Mouse (Mus musculus): ENCODE measurements at regions not wholly inside any gene's neighbourhood (a gene's known extent, or its start where the extent isn't known, plus 50 kb on each side); places are given as distances from the start of the nearest gene placed in this dataset.

DNA sequence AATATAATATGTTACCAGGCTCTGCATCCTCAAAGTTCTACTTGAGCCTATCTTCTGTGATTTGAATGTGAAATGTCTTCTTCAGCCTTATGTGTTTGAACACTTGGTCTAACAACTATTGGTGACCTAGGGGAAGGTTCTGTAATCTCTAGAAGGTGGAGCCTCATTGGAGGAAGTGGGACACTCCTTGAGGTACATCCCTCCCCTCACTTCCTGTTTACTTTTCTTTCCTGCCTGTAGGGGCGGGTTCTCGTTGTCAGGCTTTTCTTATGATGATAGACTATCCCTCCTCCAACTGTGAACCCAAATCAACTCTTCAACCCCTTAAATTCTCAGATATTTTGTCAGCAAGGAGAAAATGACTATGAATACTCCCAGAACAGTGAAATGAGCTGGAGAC lies 448.8 kb upstream of the Nrp1 start:
- ATAC-seq: peak; percentile 89

DNA sequence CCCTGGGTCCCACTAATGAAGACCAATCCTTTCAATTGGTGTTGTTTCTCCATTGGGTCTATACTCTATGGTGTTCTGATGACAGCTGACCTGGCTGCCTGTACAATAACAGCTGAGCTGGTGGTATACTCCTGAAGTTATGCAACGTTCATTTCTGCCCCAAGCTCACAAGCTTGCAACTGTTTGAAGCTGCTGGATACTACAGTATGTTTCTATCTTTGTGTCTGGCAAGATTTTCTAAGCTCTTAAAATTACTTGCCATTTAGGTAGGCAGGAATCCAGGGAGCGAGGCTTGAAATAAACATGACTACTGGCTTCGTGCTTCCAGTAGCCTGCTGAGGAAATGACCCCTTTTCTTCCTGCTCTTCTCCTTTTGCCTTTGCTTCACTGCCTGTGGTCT lies 444.3 kb upstream of the Nrp1 start:
- no peak for ATAC-seq

DNA sequence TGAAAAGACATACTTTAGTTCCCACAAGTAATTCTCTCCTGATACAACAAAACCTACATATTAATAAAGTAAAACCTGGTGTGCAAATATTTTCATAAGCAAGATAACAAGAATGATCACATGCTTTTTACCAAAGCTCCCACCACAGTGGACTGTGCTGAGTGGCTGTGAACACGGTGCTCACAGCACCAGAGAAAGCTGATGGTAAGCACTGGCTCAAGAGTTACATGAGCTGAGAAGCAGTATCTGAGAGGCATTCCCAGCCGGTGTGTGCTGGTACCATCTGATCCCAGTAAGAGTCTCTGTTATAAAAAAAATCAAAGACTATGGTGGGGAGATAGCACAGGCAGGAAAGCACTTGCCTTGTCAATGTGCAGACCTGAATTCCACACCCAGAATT lies 443.5 kb upstream of the Nrp1 start:
- ATAC-seq: no peak

DNA sequence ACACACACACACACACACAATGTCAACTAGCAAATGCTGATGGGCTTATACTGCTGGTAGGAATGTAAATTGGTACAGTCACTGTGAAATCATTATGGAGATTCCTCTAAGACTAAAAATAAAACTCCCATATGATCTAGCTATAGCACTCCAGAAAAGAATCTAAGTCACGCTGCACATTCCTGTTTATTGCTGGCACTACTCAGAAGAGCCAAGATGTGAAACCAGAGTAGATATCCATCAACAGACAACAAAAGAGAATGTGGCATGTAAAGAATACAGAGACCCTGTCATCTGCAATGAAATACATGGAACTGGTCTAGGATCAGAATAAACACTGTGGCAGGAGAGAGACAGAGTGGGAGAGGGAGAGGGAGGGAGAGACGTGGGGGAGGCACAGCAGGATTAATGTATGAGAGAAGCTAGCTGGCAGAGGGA lies 442.8 kb upstream of the Nrp1 start:
- ATAC-seq: no peak

DNA sequence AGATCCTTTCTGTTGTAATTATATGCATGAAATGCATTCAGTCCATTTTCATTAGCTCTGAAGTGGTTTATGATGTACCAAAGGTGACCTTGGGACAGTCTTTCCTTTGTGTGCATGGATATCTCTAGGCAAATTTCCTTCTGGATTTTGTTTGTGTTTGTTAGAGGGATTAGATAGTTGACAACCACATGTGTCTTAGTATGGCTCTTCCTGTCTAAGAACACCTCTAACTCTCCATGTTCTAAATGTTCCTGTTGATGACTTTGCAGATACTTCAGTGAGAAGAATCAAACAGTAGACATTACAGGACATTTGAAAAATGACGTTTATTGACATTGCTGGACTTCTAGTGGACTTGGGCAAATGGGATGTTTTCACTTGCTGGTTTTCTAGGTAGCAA lies 436.5 kb upstream of the Nrp1 start:
- no peak for ATAC-seq

DNA sequence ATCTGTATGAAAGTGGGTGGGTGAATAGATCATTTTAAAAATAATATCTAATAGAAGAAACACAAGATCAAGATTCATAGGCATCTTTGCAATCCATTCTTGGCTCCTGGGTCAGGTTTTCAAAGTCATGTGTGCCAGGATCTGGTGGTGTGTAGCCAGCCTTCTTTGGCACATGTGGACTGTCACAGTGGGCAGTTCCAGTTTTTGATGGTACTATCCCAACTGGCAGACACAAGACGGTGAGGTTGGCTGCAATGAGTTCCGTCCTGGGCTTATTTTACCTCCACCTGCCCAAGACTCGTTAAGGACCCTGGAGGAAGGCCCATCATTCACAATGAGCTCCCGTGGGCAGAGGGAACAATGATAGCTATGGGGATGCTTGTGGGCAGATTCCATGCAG lies 435.1 kb upstream of the Nrp1 start:
- ATAC-seq: no peak

DNA sequence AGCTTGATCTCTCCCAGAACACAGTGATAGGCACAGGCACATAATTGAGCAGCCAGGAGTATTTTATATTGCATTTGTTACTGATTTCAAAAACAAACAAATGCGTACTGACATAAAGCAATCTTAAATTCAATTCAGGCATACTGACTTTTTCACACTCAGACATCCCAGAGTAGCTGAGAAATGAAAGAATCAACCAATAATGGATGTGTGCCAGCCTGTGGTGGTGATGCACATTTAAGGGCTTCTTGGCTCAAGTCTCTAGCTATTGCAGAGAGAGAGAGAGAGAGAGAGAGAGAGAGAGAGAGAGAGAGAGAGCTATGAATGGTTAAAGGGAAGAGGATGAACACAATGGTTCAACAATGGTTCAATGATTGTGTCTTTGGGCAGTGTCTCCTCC lies 426.1 kb upstream of the Nrp1 start:
- no peak for ATAC-seq

DNA sequence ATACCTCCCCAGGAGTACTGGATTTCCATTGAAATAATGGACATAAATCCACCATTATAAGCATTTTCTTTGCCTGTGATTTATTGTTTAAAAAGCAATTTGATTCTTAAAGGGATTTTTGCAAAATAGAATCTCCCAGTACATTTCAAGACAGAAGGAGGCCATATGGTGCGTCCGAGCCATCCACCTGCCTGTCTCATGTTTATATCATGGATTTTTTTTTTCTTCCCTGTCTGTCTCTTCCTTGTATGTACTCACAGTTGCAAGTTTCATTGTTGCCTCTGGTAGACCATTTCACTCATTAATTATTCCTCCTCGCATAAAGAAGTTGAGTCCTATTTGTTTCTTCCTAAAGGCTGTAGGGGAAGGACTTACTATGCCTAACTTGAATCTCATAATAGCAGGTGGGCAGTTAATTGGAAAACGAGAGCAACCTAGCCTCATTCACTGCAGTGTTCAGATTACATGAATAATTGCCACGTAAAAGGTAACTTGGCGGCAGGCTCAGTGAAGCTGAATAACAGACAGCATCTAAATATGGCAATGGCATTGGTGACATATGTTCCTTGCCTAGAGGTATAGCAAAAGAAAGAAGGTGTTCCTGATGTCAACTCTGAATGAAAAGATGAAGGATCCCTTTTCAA lies 421.5 kb upstream of the Nrp1 start:
- no peak for ATAC-seq

DNA sequence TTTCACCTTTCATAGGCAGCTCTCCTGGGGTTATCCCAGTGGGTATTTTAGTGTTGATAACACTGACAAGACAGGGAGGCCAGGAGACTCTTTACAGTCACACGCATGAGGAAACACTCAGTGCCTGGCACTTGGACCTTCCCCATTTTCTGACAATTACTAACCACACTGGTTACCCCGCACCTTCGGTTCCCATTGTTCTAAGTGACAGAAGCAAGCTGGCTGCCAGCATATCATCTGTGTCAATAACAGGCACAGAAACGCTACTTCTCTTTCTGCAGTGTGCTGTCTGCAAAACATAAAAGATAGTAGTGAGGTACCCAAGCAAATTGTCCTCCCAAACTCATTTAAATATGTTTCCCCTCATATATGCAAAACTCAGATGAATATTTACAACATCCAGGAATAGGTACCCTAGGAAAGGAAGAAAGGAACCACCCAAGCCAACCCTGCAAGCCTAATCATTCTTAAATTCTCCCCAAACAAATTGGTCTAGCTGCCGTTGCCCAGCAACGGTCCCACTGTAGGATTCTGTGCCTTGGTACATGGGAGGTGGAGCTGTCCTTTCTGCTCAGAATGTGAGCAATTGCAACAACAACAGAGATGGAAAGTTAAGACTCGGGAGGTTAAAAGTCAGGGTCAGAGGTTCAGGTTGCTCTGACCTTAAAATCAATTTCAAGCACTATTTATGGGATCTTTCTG lies 419.0 kb upstream of the Nrp1 start:
- ATAC-seq: no peak

DNA sequence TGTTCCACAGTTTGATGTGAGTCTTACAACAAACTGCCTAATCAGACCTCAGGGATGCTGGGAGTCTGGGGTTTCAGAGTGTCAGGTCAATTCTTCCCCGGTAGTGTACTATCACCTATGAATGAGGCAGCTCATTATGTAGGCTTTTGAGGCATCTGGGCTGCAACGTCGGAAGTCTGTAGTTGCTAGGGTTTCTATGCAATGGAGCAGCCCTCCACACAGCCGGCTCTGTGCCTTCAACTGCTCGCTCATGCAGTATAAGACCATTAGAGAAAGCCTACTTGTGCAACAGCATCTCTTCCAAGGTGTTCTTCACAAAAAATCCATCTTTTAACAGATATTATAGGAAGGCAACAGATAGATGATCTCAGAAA lies 418.4 kb upstream of the Nrp1 start:
- ATAC-seq: no peak

DNA sequence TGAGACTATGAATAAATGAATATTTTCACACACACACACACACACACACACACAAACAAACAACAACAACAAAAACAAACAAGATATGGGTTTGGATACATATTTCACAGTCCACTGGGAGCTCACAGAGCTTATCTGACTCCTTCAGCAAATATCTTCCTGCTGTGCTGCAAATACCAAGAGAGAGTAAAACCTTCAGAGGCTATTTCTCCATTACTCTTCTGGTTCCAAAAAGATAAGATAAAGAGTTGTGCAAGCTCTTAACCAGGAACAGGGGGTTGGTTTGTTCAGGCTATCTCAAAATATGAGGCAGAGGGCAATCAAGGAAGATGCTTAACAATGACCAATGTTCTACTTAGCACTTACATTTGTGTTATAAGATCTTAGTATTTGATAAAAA lies 416.1 kb upstream of the Nrp1 start:
- no peak for ATAC-seq

DNA sequence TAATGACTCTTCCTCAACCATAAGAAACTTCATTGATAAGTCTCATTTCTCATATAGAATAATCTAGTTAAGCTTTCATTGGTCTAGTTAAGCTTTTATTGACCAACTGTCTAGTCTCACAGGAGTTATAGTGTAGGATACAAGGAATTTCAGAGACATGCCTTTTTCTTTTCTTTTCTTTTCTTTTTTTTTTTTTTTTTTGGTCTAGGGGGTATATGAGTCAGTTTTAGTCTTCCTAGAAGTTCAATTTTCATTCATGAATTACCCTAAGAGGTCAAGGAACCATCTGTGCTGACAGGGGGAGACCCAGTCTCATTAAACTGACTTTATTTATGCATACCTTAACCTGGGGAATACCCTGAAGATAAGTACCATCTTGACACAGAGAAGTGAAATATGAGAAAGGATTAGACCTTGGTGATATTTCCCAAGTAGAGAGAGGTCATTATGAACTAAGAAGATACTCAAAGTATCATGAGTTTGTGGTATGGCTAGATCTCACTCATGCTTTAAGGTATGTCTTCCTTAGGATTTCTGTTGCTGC lies 413.4 kb upstream of the Nrp1 start:
- no peak for ATAC-seq

DNA sequence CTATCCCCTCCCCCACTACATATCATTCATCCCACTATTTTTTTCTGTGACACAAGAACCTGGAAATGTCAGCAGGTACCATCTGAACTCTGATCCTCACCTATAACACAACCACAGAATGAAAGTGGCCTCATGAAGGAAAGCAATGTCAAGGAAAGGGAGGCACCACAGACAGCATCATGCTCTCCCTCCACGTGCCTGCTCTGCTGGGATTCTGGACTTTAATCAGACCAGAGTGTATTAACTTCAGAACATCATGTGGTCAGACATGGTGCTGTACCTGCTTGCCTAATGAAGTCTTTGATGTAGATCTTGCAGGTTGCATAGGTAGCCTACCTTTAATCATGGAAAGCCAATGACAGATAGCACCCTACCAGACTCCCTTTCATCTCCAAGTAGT lies 400.8 kb upstream of the Nrp1 start:
- ATAC-seq: no peak

DNA sequence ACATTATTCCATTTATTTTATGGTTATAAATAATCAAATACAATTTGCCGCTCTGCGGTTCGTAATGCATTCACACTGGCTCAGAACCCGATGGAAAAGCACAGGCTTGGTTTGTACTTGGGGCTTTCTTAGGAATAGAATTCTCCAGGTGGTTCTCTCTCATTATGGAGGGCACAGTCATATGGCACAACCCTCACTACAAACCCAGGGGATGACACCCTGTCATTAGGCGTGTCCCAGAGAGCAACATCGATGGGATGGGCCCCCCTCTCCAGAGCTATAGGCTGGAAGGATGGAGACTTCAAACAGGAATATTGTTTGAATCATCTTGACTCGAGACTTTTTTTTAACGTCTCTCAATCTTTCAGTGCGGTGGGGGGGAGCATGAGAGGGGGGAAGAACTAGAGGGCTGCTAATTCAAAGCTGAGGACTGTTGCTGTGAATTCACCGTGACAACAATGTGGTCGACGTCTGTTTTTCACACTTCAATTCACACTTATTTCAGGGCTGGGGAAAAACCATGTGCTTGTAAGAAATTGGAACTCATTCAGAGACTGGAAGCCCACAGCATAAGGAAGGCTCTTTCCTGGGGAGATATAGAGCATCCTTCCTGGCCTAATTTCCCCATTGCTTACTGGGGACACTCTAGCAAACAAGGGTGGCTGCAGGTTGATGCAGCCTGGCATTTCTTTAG lies 399.9 kb upstream of the Nrp1 start:
- no peak for ATAC-seq

DNA sequence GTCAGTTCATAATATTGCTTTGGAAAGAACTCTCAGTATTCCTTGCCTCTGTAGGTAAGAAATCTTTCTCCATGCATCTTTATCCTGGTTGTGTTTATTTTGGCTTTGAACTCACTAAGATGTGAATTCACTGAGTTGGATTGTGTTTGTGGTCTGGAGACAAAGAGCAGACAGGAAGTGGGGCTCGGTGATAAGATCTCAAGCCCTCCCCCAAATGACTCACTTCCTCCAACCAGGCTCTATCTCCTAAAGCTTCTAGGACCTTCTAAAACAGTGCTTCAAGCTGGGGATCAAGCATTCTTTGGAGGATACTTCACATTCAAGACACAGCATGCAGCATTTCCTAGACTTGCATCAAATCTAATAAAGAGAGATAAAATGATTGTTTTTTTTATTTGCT lies 395.5 kb upstream of the Nrp1 start:
- peak; percentile 81 for ATAC-seq

DNA sequence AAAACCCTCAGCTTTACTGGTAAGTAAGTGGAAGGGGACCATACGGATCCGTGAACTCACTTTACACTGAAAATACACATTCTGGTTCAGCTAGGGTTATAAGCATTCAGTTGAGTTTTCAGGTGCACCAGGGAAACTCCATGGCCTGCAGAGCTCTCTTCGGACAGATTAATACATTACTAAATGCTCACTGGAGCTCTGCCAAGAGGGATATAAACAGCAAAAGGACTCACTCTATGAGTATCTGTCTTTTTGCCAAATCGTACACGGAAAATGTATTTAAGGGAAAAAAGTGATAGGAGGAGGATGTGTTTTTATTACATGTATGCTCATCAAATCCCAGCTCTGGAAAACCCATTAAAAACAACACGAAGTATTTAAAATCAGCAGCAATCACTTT lies 394.8 kb upstream of the Nrp1 start:
- ATAC-seq: no peak

DNA sequence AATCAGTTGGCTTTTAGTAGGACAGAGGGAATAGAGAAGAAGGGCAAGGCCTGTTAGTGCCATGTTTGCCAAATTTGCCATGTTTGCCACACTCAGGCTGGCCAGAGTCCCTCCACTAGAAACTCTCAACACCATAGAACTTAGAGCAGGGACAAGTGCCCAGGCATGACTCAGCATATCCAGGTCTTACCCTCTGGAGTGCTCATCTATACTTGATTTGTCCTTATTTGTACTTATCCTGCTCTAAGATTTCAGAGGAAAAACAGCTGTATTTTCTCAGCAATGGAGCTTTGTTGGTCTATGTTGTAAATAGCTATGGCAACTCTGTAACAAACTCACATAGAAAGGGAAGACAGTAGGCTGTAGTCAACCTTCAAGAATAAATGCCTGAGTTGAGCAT lies 393.6 kb upstream of the Nrp1 start:
- ATAC-seq: no peak

DNA sequence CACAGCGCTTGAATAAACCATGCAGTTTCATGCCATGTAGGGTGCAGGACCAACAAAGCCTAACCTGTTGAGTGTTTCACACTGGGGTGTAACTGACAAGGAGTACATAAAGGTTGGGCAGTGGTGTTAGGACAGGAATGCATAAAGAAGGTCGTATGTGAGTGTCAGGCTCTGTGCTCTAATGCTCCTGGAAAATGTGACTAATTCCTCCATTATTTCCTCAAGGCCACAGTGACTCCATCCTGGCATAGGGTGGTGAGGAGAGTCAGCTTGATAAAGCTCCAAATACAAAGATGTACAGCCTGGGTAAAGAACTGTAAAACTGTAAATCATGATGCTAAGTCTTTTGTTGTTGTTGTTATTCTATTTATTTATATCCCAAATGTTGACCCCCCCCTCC lies 393.1 kb upstream of the Nrp1 start:
- ATAC-seq: no peak

DNA sequence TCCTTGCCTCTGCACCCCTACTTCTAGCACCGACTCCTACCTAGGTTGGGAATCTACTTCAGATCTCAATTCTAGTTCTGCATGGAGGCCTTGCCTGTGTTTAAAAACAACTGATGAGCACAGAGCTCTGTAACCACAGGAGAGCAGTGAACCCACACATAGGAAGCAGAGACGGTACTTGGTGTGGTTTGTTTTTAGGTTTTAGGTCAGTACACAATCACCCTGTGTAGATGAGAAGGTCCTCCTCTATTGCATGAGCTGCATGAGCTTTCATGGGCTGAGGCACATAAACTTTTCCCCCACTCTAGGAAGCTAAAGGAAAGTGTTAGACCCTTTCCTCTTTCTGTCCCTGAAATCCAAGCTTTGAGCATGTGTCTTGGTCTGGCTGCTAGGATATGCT lies 390.4 kb upstream of the Nrp1 start:
- peak; percentile 41 for ATAC-seq

DNA sequence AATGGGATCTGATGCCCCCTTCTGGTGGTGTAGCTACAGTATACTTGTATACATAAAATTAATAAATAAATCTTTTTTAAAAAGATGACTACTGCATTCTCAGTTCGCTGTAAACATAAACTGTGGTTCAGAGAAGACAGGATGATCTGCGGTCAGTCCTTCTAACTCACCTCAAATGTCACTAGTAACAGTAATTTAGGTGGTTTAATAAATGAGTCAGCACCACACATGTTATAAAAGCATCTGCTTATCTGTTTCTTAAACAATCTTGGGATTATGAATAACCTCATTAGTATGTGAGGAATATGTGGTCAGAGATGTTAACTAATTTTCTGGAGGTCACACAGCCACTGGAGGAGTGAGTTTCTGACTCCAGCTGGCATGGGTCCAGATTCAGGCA lies 385.2 kb upstream of the Nrp1 start:
- ATAC-seq: peak; percentile 65

DNA sequence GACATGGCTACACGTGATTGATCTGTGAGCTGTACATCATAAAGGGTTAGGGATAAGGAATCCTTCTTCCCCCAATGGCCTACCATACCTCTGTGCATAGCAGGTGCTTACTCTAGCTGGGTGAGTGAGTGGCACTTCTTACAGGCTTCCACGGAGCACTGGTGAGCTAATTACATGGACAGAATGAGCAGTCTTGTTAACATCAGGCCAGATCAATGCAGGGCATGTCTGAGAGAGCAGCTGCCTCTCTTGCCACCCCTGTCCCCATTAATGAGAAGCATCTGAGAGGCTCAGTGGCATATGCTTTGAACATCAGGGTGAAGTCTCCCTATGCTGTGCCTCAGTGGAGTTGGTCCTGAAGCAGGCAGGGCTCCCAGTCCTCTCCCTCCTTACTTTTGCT lies 380.7 kb upstream of the Nrp1 start:
- no peak for ATAC-seq

DNA sequence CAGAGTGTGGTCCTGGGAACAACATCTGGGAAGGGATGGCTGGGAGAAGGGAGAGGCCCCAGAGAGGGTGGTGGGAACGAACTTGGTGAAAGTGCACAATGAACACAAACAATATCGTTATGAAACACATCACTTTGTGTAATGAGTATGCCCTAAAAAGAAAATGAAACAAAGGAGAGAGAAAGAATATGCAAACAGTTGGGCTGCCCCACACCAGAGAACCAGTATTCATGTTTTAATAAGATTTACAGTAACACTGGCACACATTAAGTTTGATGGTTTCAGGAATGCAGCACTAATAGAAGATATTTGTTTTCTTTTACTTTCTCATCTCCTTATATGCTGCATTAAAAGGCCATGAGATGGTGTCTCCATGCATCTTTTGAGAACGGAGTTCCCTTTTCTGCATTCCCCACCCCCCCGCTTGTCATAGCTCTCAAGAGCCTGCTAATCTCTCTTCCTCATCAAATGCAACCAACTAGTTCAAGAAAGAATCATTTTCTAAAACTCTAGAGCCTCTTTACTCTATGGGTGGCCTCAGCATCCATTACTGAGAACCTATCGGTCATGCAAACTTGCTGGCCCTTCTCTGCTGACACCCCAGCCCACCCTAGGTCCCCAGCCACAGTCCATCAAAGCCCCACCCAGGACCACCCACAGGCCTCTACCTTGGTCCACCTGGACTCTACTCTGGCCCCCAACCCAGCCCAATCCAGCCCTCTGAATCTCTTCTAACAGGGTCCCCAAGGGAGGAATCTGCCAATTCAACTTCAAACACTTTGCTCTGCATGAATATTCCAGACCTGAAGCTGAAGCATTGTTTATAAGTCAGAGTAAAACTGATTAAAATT lies 379.0 kb upstream of the Nrp1 start:
- peak; percentile 46 for ATAC-seq

DNA sequence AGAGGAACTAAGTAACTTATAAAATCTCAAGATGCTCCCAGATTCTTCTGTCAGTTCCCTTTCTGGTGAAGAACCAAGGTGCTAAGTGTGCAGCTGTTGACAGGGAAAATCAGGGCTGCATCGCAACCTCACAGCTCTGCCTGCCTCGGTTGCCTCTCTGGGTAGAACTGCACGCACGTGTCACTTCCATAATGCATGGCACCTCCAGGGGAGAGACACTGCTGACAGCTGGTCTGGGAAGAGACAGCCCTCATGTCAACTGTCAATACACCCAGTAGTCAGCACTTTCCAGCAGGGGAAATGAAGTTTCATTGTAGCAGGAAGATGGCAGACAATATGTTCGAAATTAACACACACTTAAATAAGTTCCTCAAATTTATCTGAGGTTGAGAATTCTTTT lies 376.2 kb upstream of the Nrp1 start:
- no peak for ATAC-seq
